Mouse (Mus musculus) kidney, postnatal 0 days (tissue): ENCODE data around the gene Dtx1. TPM values are rescaled to one million over a fixed set of nuclear protein-coding genes. Genes with fewer than 3 reads are reported as not detected.

Experiments
- ATAC-seq: fragments of 200-750 bp; cut with Nextera tagmentation; replicated peaks from 2 replicates; pipeline ENCODE4 v1.8.0; 2017; ENCODE audit warnings: low read depth, moderate number of reproducible peaks, moderate TSS enrichment, moderate library complexity; ENCODE audit not compliant: low FRiP score
- DNase-seq: peaks from one replicate; pipeline ENCODE4 v3.0.0-alpha.2; 2016; ENCODE audit warnings: low spot score
- H3K27ac ChIP-seq: fragments of 300-500 bp; sonication (generic); 2 replicates; pipeline ENCODE4 v1.5.1; 2014; ENCODE audit warnings: mild to moderate bottlenecking
- H3K27me3 ChIP-seq: fragments of 300-500 bp; sonication (generic); 2 replicates; pipeline ENCODE4 v1.6.1; 2014; ENCODE audit warnings: low read length, mixed read lengths; ENCODE audit not compliant: insufficient read depth
- H3K36me3 ChIP-seq: fragments of 300-500 bp; sonication (generic); 2 replicates; pipeline ENCODE4 v1.6.1; 2014; ENCODE audit warnings: low read length, mixed read lengths; ENCODE audit not compliant: insufficient read depth
- H3K4me1 ChIP-seq: fragments of 300-500 bp; sonication (generic); replicated peaks from 2 replicates; pipeline ENCODE4 v1.6.1; 2014; ENCODE audit warnings: antibody characterized with exemption, low read length, mixed read lengths; ENCODE audit not compliant: insufficient read depth
- H3K4me2 ChIP-seq: fragments of 300-500 bp; sonication (generic); 2 replicates; pipeline ENCODE4 v1.6.1; 2014; ENCODE audit warnings: mild to moderate bottlenecking, low read length, moderate library complexity, mixed read lengths
- H3K4me3 ChIP-seq: fragments of 300-500 bp; sonication (generic); replicated peaks from 2 replicates; pipeline ENCODE4 v1.5.1; 2014; ENCODE audit warnings: low read depth, low read length
- H3K9ac ChIP-seq: fragments of 300-500 bp; sonication (generic); 2 replicates; pipeline ENCODE4 v1.6.1; 2014; ENCODE audit warnings: low read depth, low read length
- H3K9me3 ChIP-seq: fragments of 300-500 bp; sonication (generic); replicated peaks from 2 replicates; pipeline ENCODE4 v1.6.1; 2016; ENCODE audit warnings: low read length, inconsistent platforms, mixed read lengths
- CTCF ChIP-seq: IDR thresholded peaks from 2 replicates; pipeline ENCODE4 v1.5.1; 2016; ENCODE audit warnings: antibody characterized with exemption, low read depth, mild to moderate bottlenecking, moderate library complexity
- WGBS: fragments of 180-500 bp; shearing (Covaris S2); extraction: QIAGEN DNeasy Blood & Tissue Kit; methylation state at CpG from one replicate; pipeline ENCODE4 v1.1.7; 2014; 5-methylcytosine and 5-hydroxymethylcytosine counted together
- polyA plus RNA-seq: library from polyadenylated mRNA; unstranded; fragments of >200 nt; fragmentation: Nextera tagmentation; extraction: Ambion mirVana; gene quantifications from 2 replicates; pipeline ENCODE4 v1.2.1, GENCODE M21; 2015

The Dtx1 gene
- polyA plus RNA-seq, 1 experiment from 2014 or later, result 5.5 TPM

GRCm38 (mm10) chr5:120631128-120631527 lies 80.6 kb downstream of the Dtx1 start:
- Histone ChIP-seq H3K4me2 (peak overlapping the region; percentile 38), H3K4me3 (no peak overlapping the region), H3K27me3 (no peaks in the 10 kb centered on the region; the same call in 1 of the 2 replicates), H3K9me3 (no peaks in the 10 kb centered on the region), H3K9ac (no peak overlapping the region), H3K36me3 (peaks cover 13% of the 10 kb centered on the region; the same call in 1 of the 2 replicates), H3K4me1 (no peaks in the 10 kb centered on the region), H3K27ac (no peak overlapping the region)
- ATAC-seq (no peak), DNase-seq (no peak)
- WGBS, result 6% methylated on average over 29 of the region's 29 CpGs
- no peak for TF ChIP-seq CTCF

Other genes with a start within 250 kb of the Dtx1 start
- 12.0 and 13.3 TPM in 2 replicates for gene Sdsl, start 239.1 kb downstream of the Dtx1 start, polyA plus RNA-seq
- not detected in 2 replicates for gene Sds, start 235.4 kb downstream of the Dtx1 start, polyA plus RNA-seq
- gene Plbd2, start 208.3 kb downstream of the Dtx1 start, polyA plus RNA-seq, result 73.7 and 78.2 TPM in 2 replicates
- 9.5 and 9.8 TPM in 2 replicates for gene Slc8b1, start 200.8 kb downstream of the Dtx1 start, polyA plus RNA-seq
- gene Tpcn1, start 123.3 kb downstream of the Dtx1 start, polyA plus RNA-seq, result 34.6 and 35.4 TPM in 2 replicates
- 1.1 and 1.4 TPM in 2 replicates for gene Iqcd, start 122.9 kb downstream of the Dtx1 start, polyA plus RNA-seq
- 14.3 and 16.3 TPM in 2 replicates for gene Rita1, start 99.3 kb downstream of the Dtx1 start, polyA plus RNA-seq
- 34.8 and 38.6 TPM in 2 replicates for gene Ddx54, start 99.2 kb downstream of the Dtx1 start, polyA plus RNA-seq
- gene Cfap73, start 77.7 kb downstream of the Dtx1 start, polyA plus RNA-seq, result not detected in 2 replicates
- gene Rasal1, start 63.1 kb downstream of the Dtx1 start, polyA plus RNA-seq, result 0.36 and 0.39 TPM in 2 replicates
- 0.64 and 0.87 TPM in 2 replicates for gene Oas2, start 37.9 kb upstream of the Dtx1 start, polyA plus RNA-seq
- 0.13 and 0.21 TPM in 2 replicates for gene Oas3, start 65.7 kb upstream of the Dtx1 start, polyA plus RNA-seq
- not detected in 2 replicates for gene Oas1e, start 83.6 kb upstream of the Dtx1 start, polyA plus RNA-seq
- 1.1 and 1.2 TPM in 2 replicates for gene Oas1c, start 100.6 kb upstream of the Dtx1 start, polyA plus RNA-seq
- gene Oas1f, start 135.4 kb upstream of the Dtx1 start, polyA plus RNA-seq, result 0.12 and 0.27 TPM in 2 replicates
- 0.07 TPM in 1 of 2 replicates, not detected in the other for gene Oas1h, start 149.5 kb upstream of the Dtx1 start, polyA plus RNA-seq
- 1.6 and 1.8 TPM in 2 replicates for gene Oas1g, start 175.7 kb upstream of the Dtx1 start, polyA plus RNA-seq
- 5.4 and 7.9 TPM in 2 replicates for gene Oas1a, start 195.6 kb upstream of the Dtx1 start, polyA plus RNA-seq
- gene Oas1d, start 202.6 kb upstream of the Dtx1 start, polyA plus RNA-seq, result not detected in 2 replicates